Mouse (Mus musculus): ENCODE measurements around the gene Ptchd1. TPM values are rescaled to one million over a fixed set of nuclear protein-coding genes. Genes with fewer than 3 reads are reported as not detected.

Ptchd1 gene
- polyA plus RNA-seq (2014; fragmentation: Nextera tagmentation; extraction: Ambion mirVana): 11.0 and 15.5 TPM in 2 replicates

DNA sequence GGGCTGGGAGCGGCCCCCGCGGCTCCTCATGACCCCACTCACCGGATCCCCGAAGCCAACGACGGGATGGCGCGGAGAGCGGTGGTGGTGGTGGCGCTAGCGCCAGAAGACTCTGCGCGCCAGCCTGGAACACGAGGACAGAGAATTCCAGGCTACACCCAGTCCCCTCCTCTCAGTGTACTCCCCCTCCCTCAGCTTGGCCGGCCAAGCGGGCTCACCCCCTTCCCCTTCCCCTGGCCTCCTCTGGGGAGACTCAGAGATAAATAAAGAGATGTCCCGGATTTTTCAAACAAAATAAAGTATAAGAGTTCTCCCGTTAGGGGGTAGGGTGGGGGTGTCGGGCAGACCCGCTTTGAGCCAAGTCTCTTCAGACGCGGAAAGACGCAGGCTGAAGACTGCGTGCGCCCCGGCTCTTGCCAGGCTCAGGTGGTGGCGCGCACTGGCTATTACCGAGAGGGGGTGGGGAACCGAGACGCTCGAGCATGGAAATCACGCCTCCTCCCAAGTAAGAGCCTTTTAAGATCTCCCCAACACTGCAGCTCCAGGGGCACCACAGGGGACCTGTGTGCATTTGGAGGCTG, at the start of gene Ptchd1:
Gene Ptchd1, minus strand, starts transcription at position 114 of the 581 bp plus-strand sequence.
- H3K4me2 ChIP-seq (ENCODE audit: low read depth, low read length): peak within 1 kb of the TSS; percentile 65
- WGBS: 21% methylated on average over 29 of the region's 34 CpGs
- no peaks in the 10 kb centered on the region for H3K9me3 ChIP-seq (ENCODE audit: control insufficient read depth, low read length)
- no peaks in the 10 kb centered on the region for H3K4me1 ChIP-seq (ENCODE audit: control insufficient read depth, insufficient read depth, low read length)
- no peaks in the 10 kb centered on the region for H3K36me3 ChIP-seq (ENCODE audit: control insufficient read depth, insufficient read depth, low read length)
- H3K4me3 ChIP-seq (ENCODE audit: low read depth, low read length): peak within 1 kb of the TSS; percentile 46
- no peaks in the 10 kb centered on the region for H3K27me3 ChIP-seq (ENCODE audit: control insufficient read depth, insufficient read depth, low read length)
- ATAC-seq (ENCODE audit: low read depth): peak; percentile 82
- peak within 1 kb of the TSS; percentile 39; the same call in 1 of the 2 replicates for H3K27ac ChIP-seq (ENCODE audit: low read depth, low read length)
- H3K9ac ChIP-seq (replicated peaks; ENCODE audit: low read depth, low read length): peak within 1 kb of the TSS; percentile 56

- H3K36me3 ChIP-seq (ENCODE audit: control insufficient read depth, insufficient read depth, low read length): no peaks in the 10 kb centered on the region
- H3K4me3 ChIP-seq (ENCODE audit: low read depth, low read length): no peak overlapping the region
- no peak overlapping the region for H3K27ac ChIP-seq (ENCODE audit: low read depth, low read length)
- H3K9ac ChIP-seq (replicated peaks; ENCODE audit: low read depth, low read length): no peak overlapping the region
- no peaks in the 10 kb centered on the region for H3K4me1 ChIP-seq (ENCODE audit: control insufficient read depth, insufficient read depth, low read length)
- ATAC-seq (ENCODE audit: low read depth): no peak
- H3K4me2 ChIP-seq (ENCODE audit: low read depth, low read length): no peak overlapping the region
- no peaks in the 10 kb centered on the region for H3K9me3 ChIP-seq (ENCODE audit: control insufficient read depth, low read length)
- WGBS: 79% methylated on average over 1 of the region's 1 CpGs
- H3K27me3 ChIP-seq (ENCODE audit: control insufficient read depth, insufficient read depth, low read length): no peaks in the 10 kb centered on the region
Observed at GRCm38 (mm10) chrX:155657971-155658370, 34.4 kb upstream of the Ptchd1 start.

- Histone ChIP-seq H3K27ac (ENCODE audit: low read depth, low read length) (no peak overlapping the region), H3K9me3 (ENCODE audit: control insufficient read depth, low read length) (no peaks in the 10 kb centered on the region)
- WGBS: 86% methylated on average over 3 of the region's 3 CpGs
Observed at GRCm38 (mm10) chrX:155645975-155646374, 22.4 kb upstream of the Ptchd1 start.

GRCm38 (mm10) chrX:155643975-155644374, 20.4 kb upstream of the Ptchd1 start:
- H3K9me3 ChIP-seq (ENCODE audit: control insufficient read depth, low read length): no peaks in the 10 kb centered on the region
- H3K4me1 ChIP-seq (ENCODE audit: control insufficient read depth, insufficient read depth, low read length): no peaks in the 10 kb centered on the region
- no peaks in the 10 kb centered on the region for H3K27me3 ChIP-seq (ENCODE audit: control insufficient read depth, insufficient read depth, low read length)
- 9% methylated on average over 1 of the region's 1 CpGs for WGBS
- H3K4me3 ChIP-seq (ENCODE audit: low read depth, low read length): no peak overlapping the region
- no peaks in the 10 kb centered on the region for H3K36me3 ChIP-seq (ENCODE audit: control insufficient read depth, insufficient read depth, low read length)
- H3K27ac ChIP-seq (ENCODE audit: low read depth, low read length): no peak overlapping the region
- no peak overlapping the region for H3K4me2 ChIP-seq (ENCODE audit: low read depth, low read length)
- ATAC-seq (ENCODE audit: low read depth): no peak
- H3K9ac ChIP-seq (replicated peaks; ENCODE audit: low read depth, low read length): no peak overlapping the region

More at GRCm38 (mm10) chrX:155645975-155646374, 22.4 kb upstream of the Ptchd1 start:
- Histone ChIP-seq H3K36me3 (ENCODE audit: control insufficient read depth, insufficient read depth, low read length) (no peaks in the 10 kb centered on the region), H3K4me1 (ENCODE audit: control insufficient read depth, insufficient read depth, low read length) (no peaks in the 10 kb centered on the region), H3K9ac (replicated peaks; ENCODE audit: low read depth, low read length) (no peak overlapping the region), H3K27me3 (ENCODE audit: control insufficient read depth, insufficient read depth, low read length) (no peaks in the 10 kb centered on the region), H3K4me3 (ENCODE audit: low read depth, low read length) (no peak overlapping the region), H3K4me2 (ENCODE audit: low read depth, low read length) (no peak overlapping the region)
- ATAC-seq (ENCODE audit: low read depth): no peak

DNA sequence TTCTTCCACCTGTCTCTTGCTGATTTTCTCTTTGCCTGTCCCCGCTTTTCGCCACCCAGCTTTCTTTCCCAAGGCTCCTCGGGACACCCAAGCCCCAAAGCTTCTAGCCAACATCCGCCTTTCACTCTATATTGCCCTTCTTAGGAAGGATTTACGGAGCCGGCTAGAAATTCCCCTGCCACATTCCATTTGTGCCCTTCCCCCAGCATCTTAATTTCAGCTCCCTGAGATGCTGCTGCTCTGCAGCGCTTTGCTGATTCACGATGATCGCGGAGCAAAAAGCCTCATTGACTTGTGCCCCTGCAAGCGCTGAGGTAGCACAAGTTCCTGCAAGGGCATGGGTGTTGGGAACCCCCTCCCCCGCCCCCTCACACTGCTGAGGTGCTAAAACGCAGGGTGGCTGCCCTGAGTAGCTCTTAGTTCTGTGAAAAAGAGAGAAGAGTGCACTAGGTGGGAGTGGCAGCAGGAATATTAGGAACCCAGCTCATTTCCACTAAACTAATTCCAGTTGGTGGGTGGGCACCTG, 2.1 kb upstream of the Ptchd1 start:
- 0 out of 2 replicates have a peak overlapping the region, but pooled peaks have one; percentile 7 for H3K9ac ChIP-seq (replicated peaks; ENCODE audit: low read depth, low read length)
- H3K4me2 ChIP-seq (ENCODE audit: low read depth, low read length): peak overlapping the region; percentile 35
- no peaks in the 10 kb centered on the region for H3K4me1 ChIP-seq (ENCODE audit: control insufficient read depth, insufficient read depth, low read length)
- H3K4me3 ChIP-seq (ENCODE audit: low read depth, low read length): 0 out of 2 replicates have a peak overlapping the region, but pooled peaks have one; percentile 4
- no peak for ATAC-seq (ENCODE audit: low read depth)
- H3K27ac ChIP-seq (ENCODE audit: low read depth, low read length): no peak overlapping the region
- 11% methylated on average over 13 of the region's 13 CpGs for WGBS
- no peaks in the 10 kb centered on the region for H3K27me3 ChIP-seq (ENCODE audit: control insufficient read depth, insufficient read depth, low read length)
- no peaks in the 10 kb centered on the region for H3K36me3 ChIP-seq (ENCODE audit: control insufficient read depth, insufficient read depth, low read length)
- H3K9me3 ChIP-seq (ENCODE audit: control insufficient read depth, low read length): no peaks in the 10 kb centered on the region

- H3K27ac ChIP-seq (ENCODE audit: low read depth, low read length): no peak overlapping the region
- 19% methylated on average over 15 of the region's 15 CpGs for WGBS
- no peak for ATAC-seq (ENCODE audit: low read depth)
Observed at GRCm38 (mm10) chrX:155624895-155625294, 1.3 kb upstream of the Ptchd1 start.

GRCm38 (mm10) chrX:155624341-155624841, 777 bp upstream of the Ptchd1 start, which contains the start of gene Gm15155:
Gene Gm15155 (plus strand): TSS chrX:155624741.
- Histone ChIP-seq H3K4me2 (ENCODE audit: low read depth, low read length) (peak within 1 kb of the TSS; percentile 65), H3K4me1 (ENCODE audit: control insufficient read depth, insufficient read depth, low read length) (no peaks in the 10 kb centered on the region), H3K9me3 (ENCODE audit: control insufficient read depth, low read length) (no peaks in the 10 kb centered on the region), H3K27me3 (ENCODE audit: control insufficient read depth, insufficient read depth, low read length) (no peaks in the 10 kb centered on the region), H3K4me3 (ENCODE audit: low read depth, low read length) (peak within 1 kb of the TSS; percentile 46), H3K36me3 (ENCODE audit: control insufficient read depth, insufficient read depth, low read length) (no peaks in the 10 kb centered on the region), H3K9ac (replicated peaks; ENCODE audit: low read depth, low read length) (peak within 1 kb of the TSS; percentile 56), H3K27ac (ENCODE audit: low read depth, low read length) (no peak within 1 kb of the TSS)
- 13% methylated on average over 18 of the region's 19 CpGs for WGBS
- ATAC-seq (ENCODE audit: low read depth): peak; percentile 47; the same call in 1 of the 2 replicates

More at GRCm38 (mm10) chrX:155624895-155625294, 1.3 kb upstream of the Ptchd1 start:
- H3K4me3 ChIP-seq (ENCODE audit: low read depth, low read length): peak overlapping the region; percentile 46
- 0 out of 2 replicates have a peak overlapping the region, but pooled peaks have one; percentile 16 for H3K9ac ChIP-seq (replicated peaks; ENCODE audit: low read depth, low read length)
- no peaks in the 10 kb centered on the region for H3K9me3 ChIP-seq (ENCODE audit: control insufficient read depth, low read length)
- no peaks in the 10 kb centered on the region for H3K27me3 ChIP-seq (ENCODE audit: control insufficient read depth, insufficient read depth, low read length)
- no peaks in the 10 kb centered on the region for H3K4me1 ChIP-seq (ENCODE audit: control insufficient read depth, insufficient read depth, low read length)
- peak overlapping the region; percentile 65 for H3K4me2 ChIP-seq (ENCODE audit: low read depth, low read length)
- H3K36me3 ChIP-seq (ENCODE audit: control insufficient read depth, insufficient read depth, low read length): no peaks in the 10 kb centered on the region

DNA sequence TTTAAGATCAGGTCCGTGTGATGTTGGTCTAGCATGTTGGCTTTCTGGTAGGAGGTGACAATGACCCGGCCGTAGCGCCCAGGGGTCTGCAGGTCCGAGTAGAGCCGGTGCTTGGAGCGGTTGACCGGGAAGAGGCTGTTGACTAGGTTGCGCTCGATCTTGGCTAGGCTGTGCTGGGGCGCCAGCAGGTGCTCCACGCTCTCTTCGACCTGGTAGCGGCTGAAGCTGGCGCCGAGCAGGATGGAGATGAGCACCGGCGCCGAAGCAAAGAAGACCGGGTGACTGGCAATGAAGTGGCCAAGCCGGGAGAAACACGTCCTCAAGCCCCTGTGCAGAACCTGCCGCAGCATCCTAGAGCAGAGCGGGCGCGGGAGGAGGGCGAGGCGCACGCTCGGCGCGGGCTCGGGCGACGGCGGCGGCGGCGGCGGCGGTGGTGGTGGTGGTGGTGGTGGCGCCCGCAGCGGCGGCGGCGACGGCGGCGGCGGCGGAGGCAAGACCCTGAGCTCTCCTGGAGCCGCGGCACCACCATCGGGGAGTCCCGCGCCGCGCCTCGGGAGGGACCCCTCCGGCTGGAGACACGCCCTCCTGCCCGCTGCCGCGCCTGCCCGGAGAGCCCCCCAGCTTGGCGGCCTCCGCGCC, 534 bp downstream of the Ptchd1 start:
- no peaks in the 10 kb centered on the region for H3K27me3 ChIP-seq (ENCODE audit: control insufficient read depth, insufficient read depth, low read length)
- H3K27ac ChIP-seq (ENCODE audit: low read depth, low read length): peak overlapping the region; percentile 39; the same call in 1 of the 2 replicates
- peak overlapping the region; percentile 56 for H3K9ac ChIP-seq (replicated peaks; ENCODE audit: low read depth, low read length)
- no peaks in the 10 kb centered on the region for H3K9me3 ChIP-seq (ENCODE audit: control insufficient read depth, low read length)
- WGBS: 13% methylated on average over 39 of the region's 69 CpGs
- H3K4me3 ChIP-seq (ENCODE audit: low read depth, low read length): peak overlapping the region; percentile 46
- peak overlapping the region; percentile 65 for H3K4me2 ChIP-seq (ENCODE audit: low read depth, low read length)
- peak; percentile 78 for ATAC-seq (ENCODE audit: low read depth)
- H3K4me1 ChIP-seq (ENCODE audit: control insufficient read depth, insufficient read depth, low read length): no peaks in the 10 kb centered on the region
- no peaks in the 10 kb centered on the region for H3K36me3 ChIP-seq (ENCODE audit: control insufficient read depth, insufficient read depth, low read length)
